Mouse (Mus musculus): ENCODE results near the gene Dnm3. TPM values are rescaled to one million over a fixed set of nuclear protein-coding genes. Genes with fewer than 3 reads are reported as not detected.

Dnm3 gene
- total and polyA plus RNA-seq, 3 experiments: not detected

DNA sequence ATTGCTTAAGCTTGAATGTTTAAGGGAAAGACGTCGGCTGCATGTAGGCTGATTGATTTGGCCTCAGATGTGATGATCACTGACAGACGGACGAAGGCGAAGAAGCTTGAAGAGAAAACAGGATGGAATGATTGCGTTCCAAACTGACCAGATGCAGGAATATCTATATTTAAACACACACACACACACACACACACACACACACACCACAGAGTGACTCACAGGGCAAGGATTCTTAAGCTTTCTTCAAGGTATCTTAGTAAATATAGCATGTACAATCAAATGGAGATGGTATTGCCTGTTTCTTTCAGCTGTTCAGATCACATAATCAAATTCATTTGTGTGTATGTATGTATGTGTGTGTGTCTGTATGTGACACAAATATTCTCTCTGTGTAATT is 425.1 kb downstream of the Dnm3 start:
- no peaks in the 10 kb centered on the region for H3K36me3 ChIP-seq (ENCODE audit: control insufficient read depth in 1 of 2, insufficient read depth in 2 of 2, low read length in 2 of 2)
- H3K27ac ChIP-seq (ENCODE audit: control insufficient read depth, low read depth, low read length): no peak overlapping the region
- no peaks in the 10 kb centered on the region for H3K27me3 ChIP-seq (ENCODE audit: control insufficient read depth in 1 of 2, insufficient read depth in 2 of 2, low read length in 2 of 2)
- no peak for TF ChIP-seq SMC3 (IDR thresholded peaks at IDR 0.05; ENCODE audit: low read depth, low read length)
- H3K4me1 ChIP-seq (ENCODE audit: control insufficient read depth in 1 of 2, insufficient read depth in 2 of 2, low read length in 2 of 2): no peaks in the 10 kb centered on the region
- no peaks in the 10 kb centered on the region for H3K9me3 ChIP-seq (replicated peaks; ENCODE audit: insufficient read depth, low read length)
- DNase-seq (ENCODE audit: low read depth, low spot score): no peak
- no peak overlapping the region for H3K4me3 ChIP-seq (ENCODE audit: control insufficient read depth in 1 of 2, insufficient read depth in 1 of 2, low read depth in 2 of 2, low read length in 2 of 2)
- H3K79me2 ChIP-seq (ENCODE audit: control insufficient read depth, insufficient read depth, low read length, poor library complexity): no peaks in the 10 kb centered on the region
- no peak overlapping the region for H3K9ac ChIP-seq (ENCODE audit: control insufficient read depth, low read depth, low read length, poor library complexity, severe bottlenecking)

DNA sequence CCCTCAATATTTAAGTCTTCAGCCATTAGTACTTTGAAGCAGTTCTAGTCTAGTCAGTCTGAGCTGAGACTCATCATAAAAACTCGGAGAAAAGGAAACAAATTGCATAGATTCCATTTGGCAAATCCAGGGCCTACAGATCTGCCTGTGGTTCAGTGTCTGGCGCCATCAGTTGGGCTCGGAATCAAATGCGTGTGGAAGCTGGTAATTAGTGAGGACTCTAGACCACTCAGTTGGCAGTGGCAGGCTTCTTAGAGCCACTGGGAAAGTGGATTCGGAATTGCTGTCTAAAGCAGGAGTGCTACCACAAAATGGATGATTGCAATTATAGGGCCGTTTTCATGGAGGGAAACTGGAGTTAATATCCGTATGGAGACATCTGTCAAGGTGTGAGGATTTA is 425.7 kb downstream of the Dnm3 start:
- H3K79me2 ChIP-seq (ENCODE audit: control insufficient read depth, insufficient read depth, low read length, poor library complexity): no peaks in the 10 kb centered on the region
- no peaks in the 10 kb centered on the region for H3K9me3 ChIP-seq (replicated peaks; ENCODE audit: insufficient read depth, low read length)
- H3K4me1 ChIP-seq (ENCODE audit: control insufficient read depth in 1 of 2, insufficient read depth in 2 of 2, low read length in 2 of 2): no peaks in the 10 kb centered on the region
- no peak for DNase-seq (ENCODE audit: low read depth, low spot score)
- H3K36me3 ChIP-seq (ENCODE audit: control insufficient read depth in 1 of 2, insufficient read depth in 2 of 2, low read length in 2 of 2): no peaks in the 10 kb centered on the region
- no peaks in the 10 kb centered on the region for H3K27me3 ChIP-seq (ENCODE audit: control insufficient read depth in 1 of 2, insufficient read depth in 2 of 2, low read length in 2 of 2)
- no peak for TF ChIP-seq RCOR1 (IDR thresholded peaks at IDR 0.05; ENCODE audit: low read depth, low read length)
- TF ChIP-seq GATA1 (IDR thresholded peaks at IDR 0.05; ENCODE audit: low read depth, low read length): no peak
- TF ChIP-seq ETS1 (IDR thresholded peaks at IDR 0.05; ENCODE audit: low read depth, low read length): no peak
- TF ChIP-seq MEF2A (IDR thresholded peaks at IDR 0.05; ENCODE audit: extremely low read depth, insufficient replicate concordance, low read depth, low read length, poor library complexity, severe bottlenecking): no peak
- TF ChIP-seq BHLHE40 (IDR thresholded peaks at IDR 0.05; ENCODE audit: borderline replicate concordance, low read depth, low read length): no peak
- TF ChIP-seq TCF12 (IDR thresholded peaks at IDR 0.05; ENCODE audit: low read depth, low read length): no peak
- TF ChIP-seq HCFC1 (IDR thresholded peaks at IDR 0.05; ENCODE audit: low read depth, low read length): no peak
- no peak for TF ChIP-seq GABPA (IDR thresholded peaks at IDR 0.05; ENCODE audit: low read depth, low read length)
- no peak for TF ChIP-seq POLR2AphosphoS2 (IDR thresholded peaks at IDR 0.05; ENCODE audit: low read length)
- TF ChIP-seq ZNF384 (IDR thresholded peaks at IDR 0.05; ENCODE audit: low read depth, low read length): no peak
- TF ChIP-seq MXI1 (IDR thresholded peaks at IDR 0.05; ENCODE audit: low read depth, low read length): no peak
- TF ChIP-seq POLR2A (IDR thresholded peaks at IDR 0.05; ENCODE audit: control insufficient read depth in 1 of 2, insufficient read depth in 1 of 2, low read depth in 1 of 2, low read length in 2 of 2, poor library complexity in 1 of 2): no peak
- no peak for TF ChIP-seq CHD1 (IDR thresholded peaks at IDR 0.05; ENCODE audit: low read depth, low read length)
- TF ChIP-seq MAX (IDR thresholded peaks at IDR 0.05; ENCODE audit: low read length): no peak
- TF ChIP-seq ZKSCAN1 (IDR thresholded peaks at IDR 0.05; ENCODE audit: low read depth, low read length): no peak
- H3K27ac ChIP-seq (ENCODE audit: control insufficient read depth, low read depth, low read length): no peak overlapping the region
- no peak overlapping the region for H3K9ac ChIP-seq (ENCODE audit: control insufficient read depth, low read depth, low read length, poor library complexity, severe bottlenecking)
- no peak overlapping the region for H3K4me3 ChIP-seq (ENCODE audit: control insufficient read depth in 1 of 2, insufficient read depth in 1 of 2, low read depth in 2 of 2, low read length in 2 of 2)

DNA sequence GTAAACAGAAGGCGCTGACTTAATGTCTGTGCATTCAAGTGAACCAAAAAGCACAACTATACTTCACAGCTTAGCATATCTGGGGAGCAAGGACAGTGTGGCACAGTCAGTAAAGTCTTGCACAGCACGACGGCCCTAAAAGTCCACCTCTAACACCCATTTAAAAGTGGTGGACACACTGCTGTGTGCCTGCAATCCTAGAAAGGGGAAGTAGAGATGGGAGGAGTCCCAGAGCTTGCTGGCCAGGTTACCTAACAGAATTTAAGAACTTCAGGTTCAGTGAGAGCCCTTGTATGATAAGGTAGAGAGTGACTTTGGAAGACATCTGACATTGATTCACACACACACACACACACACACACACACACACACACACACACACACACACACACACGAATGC is 426.1 kb downstream of the Dnm3 start:
- no peaks in the 10 kb centered on the region for H3K27me3 ChIP-seq (ENCODE audit: control insufficient read depth in 1 of 2, insufficient read depth in 2 of 2, low read length in 2 of 2)
- H3K36me3 ChIP-seq (ENCODE audit: control insufficient read depth in 1 of 2, insufficient read depth in 2 of 2, low read length in 2 of 2): no peaks in the 10 kb centered on the region
- TF ChIP-seq EP300 (IDR thresholded peaks at IDR 0.05; ENCODE audit: low read depth in 1 of 2, low read length in 2 of 2) (no peak), CHD1 (IDR thresholded peaks at IDR 0.05; ENCODE audit: low read depth, low read length) (no peak), ZNF384 (IDR thresholded peaks at IDR 0.05; ENCODE audit: low read depth, low read length) (no peak)
- DNase-seq (ENCODE audit: low read depth, low spot score): peak; percentile 17
- H3K9ac ChIP-seq (ENCODE audit: control insufficient read depth, low read depth, low read length, poor library complexity, severe bottlenecking): no peak overlapping the region
- no peaks in the 10 kb centered on the region for H3K79me2 ChIP-seq (ENCODE audit: control insufficient read depth, insufficient read depth, low read length, poor library complexity)
- H3K4me3 ChIP-seq (ENCODE audit: control insufficient read depth in 1 of 2, insufficient read depth in 1 of 2, low read depth in 2 of 2, low read length in 2 of 2): no peak overlapping the region
- no peaks in the 10 kb centered on the region for H3K4me1 ChIP-seq (ENCODE audit: control insufficient read depth in 1 of 2, insufficient read depth in 2 of 2, low read length in 2 of 2)
- H3K27ac ChIP-seq (ENCODE audit: control insufficient read depth, low read depth, low read length): no peak overlapping the region
- no peaks in the 10 kb centered on the region for H3K9me3 ChIP-seq (replicated peaks; ENCODE audit: insufficient read depth, low read length)
